ENCODE assay signal across 14 mouse cellular contexts in the genomic region with DNA sequence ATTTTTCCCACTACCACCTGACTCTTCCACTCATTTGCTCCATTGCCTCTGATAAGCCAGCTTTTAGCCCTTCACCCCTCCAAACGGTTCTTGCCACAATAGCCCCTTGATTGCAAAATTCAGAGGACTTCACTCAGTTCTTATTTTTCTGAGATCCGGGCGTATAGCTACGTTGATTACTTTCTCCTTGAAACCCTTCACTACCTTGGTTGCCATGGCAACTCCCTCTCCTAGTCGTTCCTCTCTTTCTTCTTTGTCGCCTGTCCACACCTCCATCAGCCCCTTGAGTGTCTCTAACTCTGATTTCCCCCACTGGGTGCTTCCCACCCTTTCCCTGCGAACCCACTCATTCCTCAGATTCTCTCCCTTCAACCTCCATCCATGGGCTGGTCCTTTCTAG. TPM values are rescaled to one million over a fixed set of nuclear protein-coding genes. Genes with fewer than 3 reads are reported as not detected.
DNase-seq lines count a peak whose midpoint lies in the region; ATAC-seq lines count a peak whose summit lies in the region.
"Had no signal": no experiment of that assay in that cellular context is flagged by ENCODE, and none has a peak within 500 bp of the region (broad histone marks: within the 10 kb centered on the region; RNA-seq: fewer than 3 reads in every experiment).

No protein-coding gene starts in this region.

- peak; percentile 56 to 57 for DNase-seq in left cerebral cortex, postnatal 25 days (ENCODE audit: low spot score in 2 of 2)
- DNase-seq in left cerebral cortex, adult 18-20 months (ENCODE audit: low spot score in 2 of 2) = no peak
- DNase-seq in brain, adult 2 months (ENCODE audit: low read depth, low spot score) = peak; percentile 79
- DNase-seq in layer of hippocampus, postnatal 25 days (ENCODE audit: extremely low spot score in 1 of 2, low spot score in 1 of 2) = no peak
- no peak for DNase-seq in heart, postnatal 4 days
- DNase-seq in cerebellum, adult 11-12 months = no peak
- DNase-seq: kidney, adult 8-10 months had no signal

- H3K27me3 ChIP-seq in forebrain, embryonic 15.5 days = no peaks in the 10 kb centered on the region
- 0 out of 2 replicates have a peak, but pooled peaks cover 3% of the 10 kb centered on the region for H3K27me3 ChIP-seq in midbrain, embryonic 13.5 days
- H3K27me3 ChIP-seq: embryonic facial prominence, embryonic 13.5 days; stomach, embryonic 15.5 days had no signal

- H3K36me3 ChIP-seq in forebrain, embryonic 15.5 days = no peaks in the 10 kb centered on the region
- H3K36me3 ChIP-seq in midbrain, embryonic 13.5 days = no peaks in the 10 kb centered on the region
- H3K36me3 ChIP-seq: embryonic facial prominence, embryonic 13.5 days; heart, embryonic 15.5 days; liver, embryonic 12.5 days; stomach, embryonic 15.5 days had no signal

- no peaks in the 10 kb centered on the region for H3K9me3 ChIP-seq in forebrain, embryonic 15.5 days
- no peaks in the 10 kb centered on the region for H3K9me3 ChIP-seq in midbrain, embryonic 13.5 days
- H3K9me3 ChIP-seq: embryonic facial prominence, embryonic 13.5 days; heart, embryonic 15.5 days; liver, embryonic 12.5 days; stomach, embryonic 15.5 days had no signal

- H3K4me3 ChIP-seq in forebrain, embryonic 15.5 days = no peak overlapping the region
- no peak overlapping the region for H3K4me3 ChIP-seq in midbrain, embryonic 13.5 days (replicated peaks)
- H3K4me3 ChIP-seq: embryonic facial prominence, embryonic 13.5 days; gastrocnemius, adult 2 months; heart, embryonic 15.5 days; liver, embryonic 12.5 days; stomach, embryonic 15.5 days had no signal

- peak overlapping the region; percentile 29; the same call in 1 of the 2 replicates for H3K9ac ChIP-seq in forebrain, embryonic 15.5 days (replicated peaks)
- 0 out of 2 replicates have a peak overlapping the region, but pooled peaks have one; percentile 19 for H3K9ac ChIP-seq in midbrain, embryonic 13.5 days (replicated peaks)
- H3K9ac ChIP-seq: embryonic facial prominence, embryonic 13.5 days; heart, embryonic 15.5 days; liver, embryonic 12.5 days; stomach, embryonic 15.5 days had no signal

- WGBS in forebrain, embryonic 15.5 days = 15% methylated on average over 7 of the region's 7 CpGs
- WGBS in midbrain, embryonic 13.5 days = 19% methylated on average over 7 of the region's 7 CpGs

- H3K27ac ChIP-seq in forebrain, embryonic 15.5 days (replicated peaks) = peak overlapping the region; percentile 80
- peak overlapping the region; percentile 81 for H3K27ac ChIP-seq in midbrain, embryonic 13.5 days
- H3K27ac ChIP-seq: embryonic facial prominence, embryonic 13.5 days; gastrocnemius, adult 2 months; heart, embryonic 15.5 days; liver, embryonic 12.5 days; stomach, embryonic 15.5 days had no signal

- 0 out of 2 replicates have a peak, but pooled peaks have one; percentile 38 for ATAC-seq in forebrain, embryonic 15.5 days (replicated peaks)
- 0 out of 2 replicates have a peak, but pooled peaks have one; percentile 12 for ATAC-seq in midbrain, embryonic 13.5 days
- ATAC-seq: liver, embryonic 12.5 days had no signal

- H3K4me1 ChIP-seq in forebrain, embryonic 15.5 days = peaks cover 57% of the 10 kb centered on the region
- H3K4me1 ChIP-seq in midbrain, embryonic 13.5 days (replicated peaks) = peaks cover 71% of the 10 kb centered on the region

- no peak overlapping the region for H3K4me2 ChIP-seq in forebrain, embryonic 15.5 days (replicated peaks)
- no peak overlapping the region for H3K4me2 ChIP-seq in midbrain, embryonic 13.5 days (replicated peaks)
- H3K4me2 ChIP-seq: embryonic facial prominence, embryonic 13.5 days; heart, embryonic 15.5 days; liver, embryonic 12.5 days; stomach, embryonic 15.5 days had no signal

- intact Hi-C loops in left cerebral cortex, postnatal 25 days (cut with DNase I) = loop anchor here (5.0 kb wide), 1 partner anchor 45 kb away; no protein-coding TSS in a partner anchor

RNA-seq across cellular contexts. Expression of a gene that starts 22.8 kb away (rescaled TPM):
- total RNA-seq in left cerebral cortex, postnatal 25 days (2021) = 100 to 1,000 TPM; 234 to 293 TPM
- total RNA-seq in left cerebral cortex, adult 18-20 months (2021) = 100 to 1,000 TPM; 193 to 292 TPM
- polyA plus RNA-seq in forebrain, embryonic 15.5 days (2015; fragmentation: Nextera tagmentation; extraction: Ambion mirVana) = 6,946 and 7,065 TPM in 2 replicates
- polyA plus RNA-seq in midbrain, embryonic 13.5 days (2015; fragmentation: Nextera tagmentation; extraction: Ambion mirVana) = 8,644 and 8,868 TPM in 2 replicates
- 100 to 1,000 TPM; 534 to 747 TPM for total RNA-seq in layer of hippocampus, postnatal 25 days (2021)
- total RNA-seq in heart, postnatal 4 days (2021) = 10 to 100 TPM in 1 of 2 experiments, 1 to 10 TPM in 1; 8.9 to 13.2 TPM

RNA-seq across cellular contexts. Expression of a gene that starts 34.0 kb away (rescaled TPM):
- total RNA-seq in left cerebral cortex, postnatal 25 days (2021) = 100 to 1,000 TPM; 111 to 112 TPM
- total RNA-seq in left cerebral cortex, adult 18-20 months (2021) = 100 to 1,000 TPM; 116 to 117 TPM
- polyA plus RNA-seq in forebrain, embryonic 15.5 days (2015; fragmentation: Nextera tagmentation; extraction: Ambion mirVana) = 184 and 201 TPM in 2 replicates
- polyA plus RNA-seq in midbrain, embryonic 13.5 days (2015; fragmentation: Nextera tagmentation; extraction: Ambion mirVana) = 246 and 256 TPM in 2 replicates
- 100 to 1,000 TPM; 122 to 130 TPM for total RNA-seq in layer of hippocampus, postnatal 25 days (2021)
- total RNA-seq in heart, postnatal 4 days (2021) = 10 to 100 TPM; 71.5 to 76.9 TPM

Comparison
In these comparisons a context has a peak if more than half of its experiments do, and no peak if none do; other contexts are left out.
1. DNase-seq: peak in left cerebral cortex, postnatal 25 days (2 of 2) and brain, adult 2 months (single experiment); none in left cerebral cortex, adult 18-20 months (0 of 2), layer of hippocampus, postnatal 25 days (0 of 2), heart, postnatal 4 days (single experiment) and cerebellum, adult 11-12 months (single experiment).
2. RNA of a gene that starts 22.8 kb away (total RNA-seq): 534 to 747 TPM in layer of hippocampus, postnatal 25 days, 234 to 293 TPM in left cerebral cortex, postnatal 25 days and 193 to 292 TPM in left cerebral cortex, adult 18-20 months; 8.9 to 13.2 TPM in heart, postnatal 4 days; every median in the first group is over 10 times any median in the second.